Mouse (Mus musculus): Measurements from ENCODE around the gene Acd. TPM values are rescaled to one million over a fixed set of nuclear protein-coding genes. Genes with fewer than 3 reads are reported as not detected.

Gene Acd
- polyA plus RNA-seq, 1 experiment: 118 TPM

DNA sequence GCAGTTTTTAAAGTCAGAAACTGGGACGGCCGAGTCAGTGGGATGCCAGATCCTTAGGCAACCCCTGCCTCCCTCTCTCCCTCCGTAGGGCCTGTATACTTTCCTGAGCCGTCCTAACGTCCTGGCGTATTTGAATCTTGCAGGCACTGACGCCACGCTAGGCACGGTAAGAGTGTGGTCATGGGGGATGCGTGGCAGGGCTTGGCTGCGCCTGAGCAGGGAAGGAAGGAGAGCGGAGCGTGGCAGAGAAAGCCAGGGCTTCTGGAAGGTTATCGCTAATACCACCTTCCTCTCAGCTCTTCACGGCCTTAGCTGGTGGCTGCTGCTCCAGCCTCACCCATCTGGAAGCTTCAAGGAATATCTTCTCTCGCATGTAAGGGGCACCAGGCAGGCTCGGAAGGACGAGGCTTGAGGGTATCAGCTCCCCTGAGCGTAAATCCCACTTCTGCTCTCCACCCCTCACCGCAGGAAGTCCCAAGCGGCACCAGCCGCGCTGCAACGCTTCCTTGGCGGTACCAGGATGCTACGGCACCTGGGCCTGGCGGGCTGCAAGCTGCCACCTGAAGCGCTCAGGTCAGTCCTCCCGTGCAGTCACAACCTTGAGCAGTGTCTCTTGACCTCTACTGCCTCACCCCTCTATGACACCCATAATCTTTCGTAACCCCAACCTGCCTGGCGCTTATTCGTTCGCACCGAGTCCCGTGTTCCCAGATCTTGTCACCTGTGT lies 11.5 kb downstream of the Acd start:
- DNase-seq: no peak
- no peak for TF ChIP-seq CTCF (IDR thresholded peaks at IDR 0.05; ENCODE audit: borderline replicate concordance, control insufficient read depth, extremely low read depth, insufficient read depth, low read length, poor library complexity)
- TF ChIP-seq POLR2A (IDR thresholded peaks at IDR 0.05; ENCODE audit: control insufficient read depth, extremely low read depth, insufficient read depth, low read length, poor library complexity): no peak
- WGBS: 96% methylated on average over 35 of the region's 35 CpGs
- no peak overlapping the region for H3K4me3 ChIP-seq (ENCODE audit: control insufficient read depth, insufficient read depth, low read length)
- H3K27ac ChIP-seq (ENCODE audit: control insufficient read depth, insufficient read depth, low read length): no peak overlapping the region
- peaks cover 61% of the 10 kb centered on the region for H3K36me3 ChIP-seq (ENCODE audit: control insufficient read depth, insufficient read depth, low read length)
- no peaks in the 10 kb centered on the region for H3K27me3 ChIP-seq (ENCODE audit: control insufficient read depth, insufficient read depth, low read length)
- peaks cover 31% of the 10 kb centered on the region for H3K4me1 ChIP-seq (replicated peaks; ENCODE audit: control insufficient read depth, insufficient read depth, low read length)

DNA sequence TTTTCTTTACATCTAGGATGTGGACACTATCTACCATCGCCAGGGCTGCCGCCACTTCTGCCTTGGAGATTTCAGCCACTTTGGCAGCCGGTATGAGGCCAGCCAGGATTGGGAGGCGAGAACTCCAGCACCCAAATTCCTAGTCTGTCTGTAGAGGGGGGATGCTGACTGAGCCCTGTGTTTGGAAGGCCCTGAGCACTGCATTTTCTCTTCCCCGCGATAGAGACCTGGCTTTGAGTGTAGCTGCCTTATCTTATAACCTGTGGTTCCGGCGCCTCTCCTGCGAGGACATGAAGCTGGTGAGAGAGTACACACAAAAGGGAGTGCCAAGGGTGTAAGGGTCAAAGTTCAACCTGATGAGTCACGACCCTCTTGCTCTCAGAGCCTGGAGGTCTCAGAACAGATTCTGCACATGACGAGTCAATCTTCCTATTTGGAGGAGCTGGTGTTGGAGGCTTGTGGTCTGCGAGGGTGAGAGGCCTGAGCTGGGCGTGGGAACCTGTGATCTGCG lies 12.6 kb downstream of the Acd start:
- 94% methylated on average over 14 of the region's 14 CpGs for WGBS
- H3K27ac ChIP-seq (ENCODE audit: control insufficient read depth, insufficient read depth, low read length): no peak overlapping the region
- peaks cover 35% of the 10 kb centered on the region for H3K4me1 ChIP-seq (replicated peaks; ENCODE audit: control insufficient read depth, insufficient read depth, low read length)
- no peak for TF ChIP-seq POLR2A (IDR thresholded peaks at IDR 0.05; ENCODE audit: control insufficient read depth, extremely low read depth, insufficient read depth, low read length, poor library complexity)
- no peak for TF ChIP-seq CTCF (IDR thresholded peaks at IDR 0.05; ENCODE audit: borderline replicate concordance, control insufficient read depth, extremely low read depth, insufficient read depth, low read length, poor library complexity)
- no peak for DNase-seq
- peaks cover 57% of the 10 kb centered on the region for H3K36me3 ChIP-seq (ENCODE audit: control insufficient read depth, insufficient read depth, low read length)
- H3K4me3 ChIP-seq (ENCODE audit: control insufficient read depth, insufficient read depth, low read length): no peak overlapping the region
- H3K27me3 ChIP-seq (ENCODE audit: control insufficient read depth, insufficient read depth, low read length): no peaks in the 10 kb centered on the region

DNA sequence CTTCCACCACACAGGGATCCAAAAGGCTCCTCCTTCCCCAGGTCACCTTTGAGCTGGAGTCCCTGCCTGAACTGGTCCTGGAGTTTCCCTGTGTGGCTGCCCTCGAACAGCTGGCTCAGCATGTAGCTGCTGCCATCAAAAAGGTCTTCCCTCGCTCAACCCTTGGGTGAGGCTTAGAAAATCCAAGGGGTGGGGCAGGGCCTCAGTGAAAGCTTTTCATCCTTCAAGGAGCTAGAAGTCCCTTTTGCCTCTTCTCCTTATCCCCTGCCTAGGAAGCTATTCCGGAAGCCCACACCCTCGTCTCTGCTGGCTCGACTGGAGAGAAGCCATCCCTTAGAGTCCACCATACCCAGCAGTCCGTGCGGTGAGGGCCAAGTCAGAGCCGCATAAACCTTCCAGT lies 13.4 kb downstream of the Acd start:
- TF ChIP-seq POLR2A (IDR thresholded peaks at IDR 0.05; ENCODE audit: control insufficient read depth, extremely low read depth, insufficient read depth, low read length, poor library complexity): no peak
- no peak for TF ChIP-seq CTCF (IDR thresholded peaks at IDR 0.05; ENCODE audit: borderline replicate concordance, control insufficient read depth, extremely low read depth, insufficient read depth, low read length, poor library complexity)
- Histone ChIP-seq H3K27me3 (ENCODE audit: control insufficient read depth, insufficient read depth, low read length) (no peaks in the 10 kb centered on the region), H3K36me3 (ENCODE audit: control insufficient read depth, insufficient read depth, low read length) (peaks cover 57% of the 10 kb centered on the region), H3K4me3 (ENCODE audit: control insufficient read depth, insufficient read depth, low read length) (no peak overlapping the region), H3K27ac (ENCODE audit: control insufficient read depth, insufficient read depth, low read length) (peak overlapping the region; percentile 95; the same call in 1 of the 2 replicates), H3K4me1 (replicated peaks; ENCODE audit: control insufficient read depth, insufficient read depth, low read length) (peaks cover 35% of the 10 kb centered on the region)
- WGBS: 91% methylated on average over 8 of the region's 8 CpGs
- DNase-seq: no peak

DNA sequence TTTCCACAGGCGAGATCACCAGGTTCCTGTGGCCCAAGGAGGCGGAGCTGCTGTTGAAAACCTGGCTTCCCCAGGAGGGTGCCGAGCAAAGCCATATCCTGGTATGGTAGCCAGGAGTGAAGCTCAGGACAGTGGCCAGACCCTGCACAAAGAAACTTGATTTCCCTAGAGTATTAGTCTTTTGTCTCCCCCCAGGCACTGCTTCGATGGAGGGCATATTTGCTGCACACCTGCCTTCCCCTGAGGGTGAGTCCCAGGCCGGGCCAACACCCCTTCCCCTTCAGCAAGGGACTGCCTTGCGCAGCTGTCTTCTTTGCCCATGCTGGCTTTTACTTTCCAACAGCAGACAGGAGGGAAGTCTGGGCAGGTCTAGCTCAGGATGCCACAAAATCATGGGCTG lies 14.4 kb downstream of the Acd start:
- Histone ChIP-seq H3K27ac (ENCODE audit: control insufficient read depth, insufficient read depth, low read length) (peak overlapping the region; percentile 95), H3K27me3 (ENCODE audit: control insufficient read depth, insufficient read depth, low read length) (no peaks in the 10 kb centered on the region), H3K36me3 (ENCODE audit: control insufficient read depth, insufficient read depth, low read length) (peaks cover 58% of the 10 kb centered on the region), H3K4me3 (ENCODE audit: control insufficient read depth, insufficient read depth, low read length) (peak overlapping the region; percentile 60), H3K4me1 (replicated peaks; ENCODE audit: control insufficient read depth, insufficient read depth, low read length) (peaks cover 35% of the 10 kb centered on the region)
- WGBS: 2% methylated on average over 6 of the region's 6 CpGs
- peak; percentile 50 for DNase-seq
- TF ChIP-seq POLR2A (IDR thresholded peaks at IDR 0.05; ENCODE audit: control insufficient read depth, extremely low read depth, insufficient read depth, low read length, poor library complexity): no peak
- TF ChIP-seq CTCF (IDR thresholded peaks at IDR 0.05; ENCODE audit: borderline replicate concordance, control insufficient read depth, extremely low read depth, insufficient read depth, low read length, poor library complexity): no peak

DNA sequence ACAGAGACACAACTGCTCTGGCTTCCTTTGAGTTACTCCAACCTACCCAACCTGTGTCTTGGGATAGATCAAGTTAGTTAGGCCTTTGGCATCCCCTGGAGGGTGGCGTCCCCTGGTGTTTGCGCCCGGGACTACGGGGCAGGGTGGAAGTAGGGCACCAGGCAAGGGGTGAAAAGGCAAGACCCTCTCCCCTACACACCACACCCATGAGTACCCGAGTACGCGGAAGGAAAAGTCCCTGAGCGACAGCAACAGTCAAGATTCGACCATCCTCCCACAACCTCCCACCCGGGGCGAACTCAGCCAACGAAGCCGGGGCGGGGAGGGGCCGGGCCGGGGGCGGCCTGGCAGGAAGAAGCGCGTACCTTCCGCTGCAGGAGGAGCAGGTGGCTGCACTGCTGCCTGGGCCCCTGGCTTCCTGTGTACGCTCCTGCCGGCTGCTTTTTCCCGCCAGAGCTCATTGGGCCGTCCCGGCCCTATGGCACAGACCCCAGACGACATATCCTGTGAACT lies 15.1 kb downstream of the Acd start, which contains the start of gene Carmil2:
Gene Carmil2 (plus strand): TSS at position 479 of the 513 bp plus-strand sequence.
- peaks cover 58% of the 10 kb centered on the region for H3K36me3 ChIP-seq (ENCODE audit: control insufficient read depth, insufficient read depth, low read length)

DNA sequence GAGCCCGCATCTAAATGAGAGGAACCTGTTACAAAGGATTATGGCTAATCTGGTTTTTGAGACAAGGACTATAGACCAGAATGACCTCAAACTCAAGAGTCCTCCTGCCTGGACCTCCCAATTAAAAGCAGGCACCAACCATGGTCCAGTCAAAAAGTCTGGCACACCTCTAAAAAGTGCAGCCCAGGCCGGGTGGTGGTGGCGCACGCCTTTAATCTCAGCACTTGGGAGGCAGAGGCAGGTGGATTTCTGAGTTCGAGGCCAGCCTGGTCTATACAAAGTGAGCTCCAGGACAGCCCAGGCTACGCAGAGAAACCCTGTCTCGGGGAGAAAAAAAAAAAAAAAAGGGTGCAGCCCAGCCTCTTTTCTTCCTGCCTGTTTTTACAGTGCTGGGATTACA lies 15.6 kb downstream of the Acd start:
- Histone ChIP-seq H3K4me1 (replicated peaks; ENCODE audit: control insufficient read depth, insufficient read depth, low read length) (peaks cover 35% of the 10 kb centered on the region), H3K27me3 (ENCODE audit: control insufficient read depth, insufficient read depth, low read length) (no peaks in the 10 kb centered on the region), H3K4me3 (ENCODE audit: control insufficient read depth, insufficient read depth, low read length) (peak overlapping the region; percentile 7), H3K36me3 (ENCODE audit: control insufficient read depth, insufficient read depth, low read length) (peaks cover 58% of the 10 kb centered on the region), H3K27ac (ENCODE audit: control insufficient read depth, insufficient read depth, low read length) (peak overlapping the region; percentile 78)
- WGBS: 51% methylated on average over 7 of the region's 7 CpGs
- no peak for DNase-seq
- no peak for TF ChIP-seq CTCF (IDR thresholded peaks at IDR 0.05; ENCODE audit: borderline replicate concordance, control insufficient read depth, extremely low read depth, insufficient read depth, low read length, poor library complexity)
- TF ChIP-seq POLR2A (IDR thresholded peaks at IDR 0.05; ENCODE audit: control insufficient read depth, extremely low read depth, insufficient read depth, low read length, poor library complexity): no peak

More for the DNA sequence above, 15.1 kb downstream of the Acd start, which contains the start of gene Carmil2:
- H3K27me3 ChIP-seq (ENCODE audit: control insufficient read depth, insufficient read depth, low read length): no peaks in the 10 kb centered on the region
- peak within 1 kb of the TSS; percentile 95 for H3K27ac ChIP-seq (ENCODE audit: control insufficient read depth, insufficient read depth, low read length)
- TF ChIP-seq POLR2A (IDR thresholded peaks at IDR 0.05; ENCODE audit: control insufficient read depth, extremely low read depth, insufficient read depth, low read length, poor library complexity) (peak; percentile 92), CTCF (IDR thresholded peaks at IDR 0.05; ENCODE audit: borderline replicate concordance, control insufficient read depth, extremely low read depth, insufficient read depth, low read length, poor library complexity) (peak; percentile 95; the same call in 1 of the 2 replicates)
- H3K4me3 ChIP-seq (ENCODE audit: control insufficient read depth, insufficient read depth, low read length): peak within 1 kb of the TSS; percentile 60
- WGBS: 1% methylated on average over 26 of the region's 26 CpGs
- H3K4me1 ChIP-seq (replicated peaks; ENCODE audit: control insufficient read depth, insufficient read depth, low read length): peaks cover 35% of the 10 kb centered on the region
- DNase-seq: peak; percentile 99
